Mouse (Mus musculus) neural tube, embryonic 14.5 days (tissue): ENCODE results near the gene Tmem19. TPM values are rescaled to one million over a fixed set of nuclear protein-coding genes. Genes with fewer than 3 reads are reported as not detected.

ENCODE experiments used
- ATAC-seq: fragments of 200-750 bp; cut with Nextera tagmentation; 2 replicates; pipeline ENCODE4 v1.8.0; 2017; ENCODE audit warnings: low read depth, mild to moderate bottlenecking, moderate TSS enrichment, moderate library complexity
- H3K27ac ChIP-seq: fragments of 300-500 bp; sonication (generic); 2 replicates; pipeline ENCODE4 v1.5.1; 2014; ENCODE audit warnings: low read depth, mild to moderate bottlenecking, control low read depth, low read length, moderate library complexity, mixed read lengths
- H3K27me3 ChIP-seq: fragments of 300-500 bp; sonication (generic); 2 replicates; pipeline ENCODE4 v1.6.1; 2014; ENCODE audit warnings: low read length; ENCODE audit not compliant: control insufficient read depth, insufficient read depth
- H3K36me3 ChIP-seq: fragments of 300-500 bp; sonication (generic); 2 replicates; pipeline ENCODE4 v1.6.1; 2014; ENCODE audit warnings: low read length, mixed read lengths; ENCODE audit not compliant: control insufficient read depth, insufficient read depth
- H3K4me1 ChIP-seq: fragments of 300-500 bp; sonication (generic); 2 replicates; pipeline ENCODE4 v1.6.1; 2014; ENCODE audit warnings: low read length; ENCODE audit not compliant: control insufficient read depth, insufficient read depth
- H3K4me2 ChIP-seq: fragments of 300-500 bp; sonication (generic); 2 replicates; pipeline ENCODE4 v1.6.1; 2014; ENCODE audit warnings: mild to moderate bottlenecking, low read depth, low read length, control low read depth
- H3K4me3 ChIP-seq: fragments of 300-500 bp; sonication (generic); 2 replicates; pipeline ENCODE4 v1.5.1; 2014; ENCODE audit warnings: low read depth, low read length, control low read depth, mixed read lengths
- H3K9ac ChIP-seq: fragments of 300-500 bp; sonication (generic); replicated peaks from 2 replicates; pipeline ENCODE4 v1.6.1; 2014; ENCODE audit warnings: low read depth, mild to moderate bottlenecking, control low read depth, low read length, mixed read lengths
- H3K9me3 ChIP-seq: fragments of 300-500 bp; sonication (generic); 2 replicates; pipeline ENCODE4 v1.6.1; 2016; ENCODE audit warnings: low read length; ENCODE audit not compliant: control insufficient read depth
- WGBS: fragments of 180-500 bp; shearing (Covaris S2); extraction: QIAGEN DNeasy Blood & Tissue Kit; methylation state at CpG from one replicate; pipeline ENCODE4 v1.1.7; 2014; 5-methylcytosine and 5-hydroxymethylcytosine counted together
- polyA plus RNA-seq: library from polyadenylated mRNA; unstranded; fragments of >200 nt; fragmentation: Nextera tagmentation; extraction: Ambion mirVana; gene quantifications from 2 replicates; pipeline ENCODE4 v1.2.1, GENCODE M21; 2014

Tmem19 gene
- polyA plus RNA-seq, 1 experiment from 2014 or later: 39.3 TPM

DNA sequence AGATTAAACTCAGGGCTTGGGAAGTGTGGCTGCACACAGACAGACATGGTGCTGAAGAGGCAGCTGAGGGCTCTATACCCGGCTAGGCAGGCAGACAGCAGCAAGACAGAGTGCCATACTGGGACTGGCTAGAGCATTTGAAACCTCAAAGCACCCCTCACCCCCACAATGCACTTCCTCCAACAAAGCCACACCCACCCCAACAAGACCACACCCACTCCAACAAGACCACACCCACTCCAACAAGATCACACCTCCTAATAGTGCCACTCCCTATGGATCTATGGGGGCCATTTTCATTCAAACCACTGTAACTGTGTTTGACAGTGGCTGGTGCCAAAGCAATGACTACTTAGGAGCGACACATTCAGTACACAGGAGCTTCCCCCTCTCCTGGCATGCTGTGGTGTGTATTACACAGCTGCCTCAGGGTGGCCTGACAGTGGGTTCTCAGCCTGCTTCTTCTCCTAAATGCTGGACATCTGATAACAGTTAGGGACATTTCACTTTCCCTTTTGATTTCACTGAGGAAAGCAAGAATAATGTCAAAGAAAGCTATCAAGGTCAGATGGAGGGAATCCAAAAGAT lies 11.4 kb downstream of the Tmem19 start:
- H3K27ac ChIP-seq: no peak overlapping the region
- no peaks in the 10 kb centered on the region for H3K27me3 ChIP-seq
- H3K4me3 ChIP-seq: no peak overlapping the region
- peaks cover 3% of the 10 kb centered on the region; the same call in 1 of the 2 replicates for H3K36me3 ChIP-seq
- no peak overlapping the region for H3K9ac ChIP-seq
- no peak for ATAC-seq
- H3K4me1 ChIP-seq: no peaks in the 10 kb centered on the region
- no peaks in the 10 kb centered on the region for H3K9me3 ChIP-seq
- no peak overlapping the region for H3K4me2 ChIP-seq
- WGBS: 66% methylated on average over 2 of the region's 2 CpGs

DNA sequence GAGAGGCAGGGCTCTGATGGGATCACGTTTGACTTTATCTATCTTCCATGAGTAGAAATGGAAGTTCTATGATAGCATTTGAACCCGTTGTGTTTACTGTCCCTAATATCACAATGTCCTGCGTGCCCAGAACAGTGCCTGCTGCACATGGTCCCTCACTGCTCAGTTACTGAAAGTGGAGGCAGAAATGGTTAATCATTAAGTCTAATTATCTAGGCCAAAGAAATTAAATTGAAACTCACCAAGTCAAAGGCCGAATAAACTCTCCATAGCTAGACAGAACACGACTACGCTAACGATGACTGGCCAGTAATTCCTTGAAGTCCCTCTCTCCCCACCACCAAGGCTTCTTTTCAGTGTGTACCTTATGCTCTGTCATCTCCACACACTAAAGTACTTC lies 12.8 kb downstream of the Tmem19 start:
- Histone ChIP-seq H3K9ac (no peak overlapping the region), H3K9me3 (no peaks in the 10 kb centered on the region), H3K27ac (no peak overlapping the region), H3K36me3 (peaks cover 7% of the 10 kb centered on the region; the same call in 1 of the 2 replicates), H3K27me3 (no peaks in the 10 kb centered on the region), H3K4me1 (no peaks in the 10 kb centered on the region), H3K4me3 (no peak overlapping the region), H3K4me2 (no peak overlapping the region)
- 92% methylated on average over 7 of the region's 7 CpGs for WGBS
- no peak for ATAC-seq

DNA sequence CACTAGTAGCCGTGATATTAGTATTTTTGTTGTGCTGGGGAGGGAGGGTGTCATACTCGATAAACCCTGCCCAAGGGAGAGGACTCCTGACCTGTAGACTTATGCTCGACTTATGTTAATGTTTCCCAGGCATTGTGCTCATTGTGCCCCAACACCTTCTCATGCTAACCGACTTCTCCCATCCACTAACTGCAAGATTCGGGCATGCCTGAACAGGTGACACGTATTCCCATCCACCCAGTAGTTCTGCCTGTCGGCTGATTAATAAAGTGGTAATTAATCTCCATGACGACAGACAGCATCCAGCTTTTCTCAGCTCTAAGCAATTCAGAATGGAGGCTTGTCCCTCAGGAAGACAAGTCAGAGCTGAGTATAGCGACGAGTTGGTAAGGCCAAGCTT lies 13.3 kb downstream of the Tmem19 start:
- Histone ChIP-seq H3K4me3 (no peak overlapping the region), H3K4me2 (no peak overlapping the region), H3K9ac (no peak overlapping the region), H3K9me3 (no peaks in the 10 kb centered on the region), H3K27me3 (no peaks in the 10 kb centered on the region), H3K4me1 (no peaks in the 10 kb centered on the region), H3K27ac (no peak overlapping the region), H3K36me3 (peaks cover 7% of the 10 kb centered on the region; the same call in 1 of the 2 replicates)
- 71% methylated on average over 10 of the region's 10 CpGs for WGBS
- no peak for ATAC-seq

DNA sequence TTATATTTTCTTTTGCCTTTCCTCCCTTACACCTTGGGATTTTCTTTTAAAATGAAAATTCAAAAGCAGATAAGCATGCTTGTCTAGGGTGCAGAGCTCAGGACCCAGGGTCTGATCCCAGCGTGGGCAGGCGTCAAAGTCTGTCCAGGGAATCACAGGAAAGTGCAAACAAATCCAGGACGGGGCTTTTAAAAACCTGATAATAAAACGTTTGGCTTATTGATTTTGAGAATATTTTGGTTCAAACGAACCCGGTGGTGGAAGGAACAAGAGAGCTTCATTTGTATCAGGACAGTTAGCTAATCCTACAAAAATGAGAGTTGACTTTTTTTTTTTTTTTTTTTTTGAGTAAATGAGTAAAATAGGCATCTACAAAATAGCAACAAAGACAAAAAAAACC lies 14.2 kb downstream of the Tmem19 start:
- H3K27me3 ChIP-seq: no peaks in the 10 kb centered on the region
- WGBS: 87% methylated on average over 6 of the region's 6 CpGs
- no peak overlapping the region for H3K4me2 ChIP-seq
- H3K4me3 ChIP-seq: no peak overlapping the region
- H3K9ac ChIP-seq: no peak overlapping the region
- no peaks in the 10 kb centered on the region for H3K4me1 ChIP-seq
- ATAC-seq: no peak
- peaks cover 7% of the 10 kb centered on the region; the same call in 1 of the 2 replicates for H3K36me3 ChIP-seq
- H3K9me3 ChIP-seq: no peaks in the 10 kb centered on the region
- H3K27ac ChIP-seq: no peak overlapping the region

DNA sequence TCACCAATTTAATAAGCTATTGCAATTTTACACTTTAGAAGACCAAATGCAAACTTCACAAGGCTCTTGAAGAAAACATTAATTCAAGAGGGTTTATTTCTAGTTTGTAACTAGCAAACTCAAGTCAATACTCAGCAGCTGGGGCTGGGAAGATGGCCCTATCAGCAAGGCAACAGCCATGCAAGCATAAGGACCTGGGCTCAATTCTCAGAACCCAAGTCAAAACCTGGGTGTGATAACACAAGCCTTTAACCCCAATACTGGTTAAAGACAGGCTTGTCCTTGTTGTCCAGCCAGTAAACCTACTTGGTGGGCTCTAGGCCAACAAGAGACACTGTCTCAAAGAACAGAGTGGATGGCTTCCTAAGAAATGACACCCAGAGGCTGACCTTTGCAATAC lies 15.9 kb downstream of the Tmem19 start:
- Histone ChIP-seq H3K4me2 (no peak overlapping the region), H3K27me3 (no peaks in the 10 kb centered on the region), H3K36me3 (peaks cover 10% of the 10 kb centered on the region; the same call in 1 of the 2 replicates), H3K27ac (no peak overlapping the region), H3K4me3 (no peak overlapping the region), H3K4me1 (no peaks in the 10 kb centered on the region), H3K9ac (no peak overlapping the region), H3K9me3 (no peaks in the 10 kb centered on the region)
- ATAC-seq: no peak

DNA sequence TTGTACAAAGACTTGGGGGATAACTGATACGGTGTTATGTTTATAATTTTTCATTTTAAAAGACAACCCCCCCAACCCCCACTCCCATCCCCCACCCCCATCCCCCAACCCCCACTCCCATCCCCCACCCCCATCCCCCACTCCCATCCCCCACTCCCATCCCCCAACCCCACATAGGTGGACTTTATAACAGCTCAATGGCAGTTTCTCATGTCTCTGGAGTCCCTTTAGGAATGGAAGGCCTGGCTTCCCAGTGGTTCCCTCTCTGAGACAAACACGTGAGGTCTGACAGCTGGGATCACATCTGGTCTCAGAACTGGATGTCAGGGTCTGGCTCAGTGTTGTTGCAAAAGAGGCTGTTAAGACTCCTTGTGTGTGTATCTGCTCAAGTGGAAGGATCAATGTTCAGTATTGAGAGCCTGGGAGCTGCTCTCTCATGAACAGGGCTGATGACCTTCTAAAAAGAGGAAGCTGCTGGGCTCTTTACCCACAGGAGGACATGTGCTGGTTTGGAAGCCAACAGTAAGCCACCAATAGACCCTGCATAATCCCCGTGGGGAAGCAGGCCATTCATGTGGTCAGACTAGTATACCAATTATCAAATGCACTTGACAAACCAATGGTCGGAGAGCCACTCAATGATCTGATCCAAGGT lies 19.4 kb downstream of the Tmem19 start:
- H3K27ac ChIP-seq: no peak overlapping the region
- no peak for ATAC-seq
- WGBS: 88% methylated on average over 4 of the region's 4 CpGs
- no peak overlapping the region for H3K9ac ChIP-seq
- no peaks in the 10 kb centered on the region for H3K4me1 ChIP-seq
- no peak overlapping the region for H3K4me2 ChIP-seq
- peaks cover 16% of the 10 kb centered on the region; the same call in 1 of the 2 replicates for H3K36me3 ChIP-seq
- no peaks in the 10 kb centered on the region for H3K27me3 ChIP-seq
- H3K4me3 ChIP-seq: no peak overlapping the region
- H3K9me3 ChIP-seq: no peaks in the 10 kb centered on the region

DNA sequence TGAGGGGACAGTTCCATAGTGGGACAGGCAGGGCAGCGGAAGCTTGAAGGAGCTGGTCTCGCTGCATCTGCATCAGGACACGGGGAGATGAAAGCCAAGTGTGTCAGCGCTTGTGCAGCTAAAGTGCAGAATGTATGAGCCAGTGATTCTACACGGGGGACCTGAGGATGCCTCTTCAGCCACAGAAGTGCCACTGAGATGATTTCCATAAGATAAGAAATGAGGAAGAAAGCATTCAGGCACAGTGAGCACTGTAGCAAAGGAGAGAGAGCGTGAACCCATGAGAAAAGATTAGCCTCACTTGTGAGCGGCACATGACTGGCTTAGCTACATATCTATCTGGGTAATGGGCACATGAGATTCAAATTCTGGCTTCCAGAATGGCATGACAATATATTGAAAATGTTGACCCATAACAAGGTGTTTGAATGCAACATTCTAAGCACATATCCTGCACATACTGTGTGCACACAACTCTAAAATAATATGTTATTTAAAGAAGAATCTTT lies 22.4 kb downstream of the Tmem19 start:
- H3K4me1 ChIP-seq: no peaks in the 10 kb centered on the region
- ATAC-seq: no peak
- no peak overlapping the region for H3K4me2 ChIP-seq
- H3K27ac ChIP-seq: no peak overlapping the region
- no peaks in the 10 kb centered on the region for H3K27me3 ChIP-seq
- 93% methylated on average over 7 of the region's 7 CpGs for WGBS
- H3K36me3 ChIP-seq: 0 out of 2 replicates have a peak, but pooled peaks cover 9% of the 10 kb centered on the region
- no peaks in the 10 kb centered on the region for H3K9me3 ChIP-seq
- H3K4me3 ChIP-seq: no peak overlapping the region
- H3K9ac ChIP-seq: no peak overlapping the region

DNA sequence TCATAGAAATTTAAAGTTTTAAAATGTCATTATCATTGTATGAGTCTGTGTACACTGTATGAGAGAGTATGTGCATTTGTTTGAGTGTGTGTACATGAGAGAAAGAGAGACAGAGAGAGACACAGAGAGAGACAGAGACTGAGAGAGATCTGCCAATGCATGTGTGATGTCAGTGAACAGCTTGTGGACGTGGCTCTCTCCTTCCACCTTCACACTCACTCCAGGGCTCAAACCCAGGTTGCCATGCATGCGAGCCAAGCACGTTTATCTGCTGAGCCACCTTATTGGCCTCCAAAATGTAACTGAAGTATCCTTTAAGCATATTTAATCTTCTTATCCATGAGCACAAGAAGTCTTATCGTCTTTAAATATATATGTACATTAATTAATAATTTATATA lies 25.4 kb downstream of the Tmem19 start:
- Histone ChIP-seq H3K36me3 (0 out of 2 replicates have a peak, but pooled peaks cover 6% of the 10 kb centered on the region), H3K9ac (no peak overlapping the region), H3K27me3 (no peaks in the 10 kb centered on the region), H3K27ac (no peak overlapping the region), H3K4me2 (no peak overlapping the region), H3K9me3 (no peaks in the 10 kb centered on the region), H3K4me3 (no peak overlapping the region), H3K4me1 (no peaks in the 10 kb centered on the region)
- WGBS: 89% methylated on average over 4 of the region's 4 CpGs
- ATAC-seq: no peak

DNA sequence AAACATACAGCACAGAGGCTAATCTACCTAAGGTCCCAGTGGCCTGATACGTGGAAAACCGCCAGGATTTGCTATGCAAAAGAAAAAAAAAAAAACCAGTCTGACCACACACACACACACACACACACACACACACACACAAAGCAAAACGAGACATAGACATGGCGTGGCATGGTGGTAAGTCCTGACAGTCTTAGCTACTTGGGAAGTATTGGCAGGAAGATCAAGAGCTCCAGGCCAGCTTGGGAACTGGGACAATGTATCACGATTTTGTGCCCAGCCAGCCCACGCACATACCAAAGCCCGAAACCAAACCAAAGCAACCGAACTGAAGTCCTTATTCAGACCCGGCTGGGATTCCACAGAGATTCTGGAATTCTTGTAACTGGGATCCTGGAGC lies 28.8 kb downstream of the Tmem19 start:
- ATAC-seq: no peak
- Histone ChIP-seq H3K4me3 (no peak overlapping the region), H3K27ac (no peak overlapping the region), H3K27me3 (no peaks in the 10 kb centered on the region), H3K4me1 (no peaks in the 10 kb centered on the region), H3K9ac (no peak overlapping the region), H3K4me2 (no peak overlapping the region), H3K36me3 (0 out of 2 replicates have a peak, but pooled peaks cover 3% of the 10 kb centered on the region), H3K9me3 (no peaks in the 10 kb centered on the region)
- WGBS: 90% methylated on average over 9 of the region's 9 CpGs
